Mouse (Mus musculus) liver, embryonic 14.5 days (tissue): ENCODE data around the gene Efs.
"Not testable (repeated sequence)": the region's sequence is repeated elsewhere in the genome, so short reads cannot be mapped to it uniquely, and the experiment has no call there.

Source experiments
- CTCF ChIP-seq: IDR thresholded peaks from 2 replicates; pipeline ENCODE4 v1.5.1; 2016; ENCODE audit warnings: antibody characterized with exemption, low read depth, control low read depth
- EP300 ChIP-seq: IDR thresholded peaks from 2 replicates; pipeline ENCODE4 v1.6.1; 2016; ENCODE audit warnings: antibody characterized with exemption, low read depth

DNA sequence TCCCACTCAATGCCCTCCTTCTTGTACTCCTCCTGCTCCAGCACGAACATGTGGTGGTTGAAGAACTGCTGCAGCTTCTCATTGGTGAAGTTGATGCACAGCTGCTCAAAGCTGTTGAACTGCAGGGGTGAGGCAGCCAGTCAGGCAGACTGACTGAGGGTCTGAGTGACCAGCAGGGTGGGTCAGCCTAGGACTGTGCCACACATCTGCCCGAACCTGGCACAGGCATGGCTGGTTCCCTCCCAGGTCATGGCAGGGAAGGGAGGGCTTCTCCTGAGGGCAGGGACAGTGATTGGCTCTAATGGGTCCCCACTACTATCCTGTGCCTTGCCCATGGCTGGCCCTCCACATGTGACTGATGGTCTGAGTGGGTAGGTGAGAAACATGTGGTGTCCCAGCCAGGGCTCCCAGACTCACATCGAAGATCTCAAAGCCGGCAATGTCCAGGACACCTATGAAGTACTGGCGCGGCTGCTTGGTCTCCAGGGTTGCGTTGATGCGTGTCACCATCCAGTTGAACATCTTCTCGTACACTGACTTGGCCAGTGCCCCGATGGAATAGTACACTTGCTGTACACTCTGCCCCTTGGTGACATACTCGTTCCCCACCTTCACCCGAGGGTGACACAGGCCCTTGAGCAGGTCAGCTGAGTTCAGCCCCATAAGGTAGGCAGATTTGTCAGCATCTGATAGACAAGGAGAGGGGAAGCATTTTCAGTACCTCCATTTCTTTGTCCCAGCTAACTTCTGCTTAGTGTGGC lies 34.1 kb upstream of the Efs start:
- not testable (repeated sequence) for TF ChIP-seq EP300, CTCF
